ENCODE assay signal across 10 mouse cellular contexts in genomic region chr13:100776710-100777109, GRCm38 (mm10). TPM values are rescaled to one million over a fixed set of nuclear protein-coding genes. Genes with fewer than 3 reads are reported as not detected.
A peak's percentile ranks its signal among the peaks of the same experiment; 100 is the strongest.
DNase-seq lines count a peak whose midpoint lies in the region; ATAC-seq and TF ChIP-seq lines count a peak whose summit lies in the region.
"Had no signal": no experiment of that assay in that cellular context is flagged by ENCODE, and none has a peak within 500 bp of the region (broad histone marks: within the 10 kb centered on the region; RNA-seq: fewer than 3 reads in every experiment).

No protein-coding gene starts in this region.

- no peak overlapping the region for H3K9ac ChIP-seq in intestine, embryonic 14.5 days (ENCODE audit: low read length)
- H3K9ac ChIP-seq in intestine, postnatal 0 days (ENCODE audit: low read depth, low read length), result no peak overlapping the region
- H3K9ac ChIP-seq in ES-Bruce4 (ENCODE audit: low read depth, poor library complexity, severe bottlenecking), result no peak overlapping the region
- 0 out of 2 replicates have a peak overlapping the region, but pooled peaks have one; percentile 87 for H3K9ac ChIP-seq in embryonic facial prominence, embryonic 13.5 days
- no peak overlapping the region for H3K9ac ChIP-seq in liver, embryonic 16.5 days (ENCODE audit: low read depth, low read length)

- H3K27me3 ChIP-seq in intestine, embryonic 14.5 days (replicated peaks; ENCODE audit: control insufficient read depth, insufficient read depth, low read length), result no peaks in the 10 kb centered on the region
- H3K27me3 ChIP-seq in intestine, postnatal 0 days (replicated peaks; ENCODE audit: control insufficient read depth, insufficient read depth, low read length), result no peaks in the 10 kb centered on the region
- no peaks in the 10 kb centered on the region for H3K27me3 ChIP-seq in ES-Bruce4 (ENCODE audit: control insufficient read depth, insufficient read depth, low read length, poor library complexity, severe bottlenecking)
- no peaks in the 10 kb centered on the region for H3K27me3 ChIP-seq in embryonic facial prominence, embryonic 13.5 days
- H3K27me3 ChIP-seq in liver, embryonic 16.5 days (ENCODE audit: control insufficient read depth, insufficient read depth, low read depth, low read length), result no peaks in the 10 kb centered on the region

- no peak for TF ChIP-seq EP300 in ES-Bruce4 (IDR thresholded peaks at IDR 0.05; ENCODE audit: insufficient read depth, low read depth, low read length)

- H3K27ac ChIP-seq in intestine, embryonic 14.5 days (ENCODE audit: low read depth), result no peak overlapping the region
- H3K27ac ChIP-seq in intestine, postnatal 0 days (ENCODE audit: low read depth, low read length), result no peak overlapping the region
- peak overlapping the region; percentile 39; the same call in 1 of the 2 replicates for H3K27ac ChIP-seq in ES-Bruce4 (ENCODE audit: insufficient read depth, low read length)
- no peak overlapping the region for H3K27ac ChIP-seq in embryonic facial prominence, embryonic 13.5 days
- H3K27ac ChIP-seq in liver, embryonic 16.5 days (ENCODE audit: low read length), result peak overlapping the region; percentile 88

- H3K4me1 ChIP-seq in intestine, embryonic 14.5 days (replicated peaks; ENCODE audit: control insufficient read depth, insufficient read depth, low read length), result peaks cover 13% of the 10 kb centered on the region
- no peaks in the 10 kb centered on the region for H3K4me1 ChIP-seq in intestine, postnatal 0 days (replicated peaks; ENCODE audit: control insufficient read depth, insufficient read depth, low read length)
- H3K4me1 ChIP-seq in ES-Bruce4 (ENCODE audit: control insufficient read depth, insufficient read depth, low read length), result no peaks in the 10 kb centered on the region
- H3K4me1 ChIP-seq in embryonic facial prominence, embryonic 13.5 days, result peaks cover 18% of the 10 kb centered on the region
- peaks cover 46% of the 10 kb centered on the region for H3K4me1 ChIP-seq in liver, embryonic 16.5 days (ENCODE audit: control insufficient read depth, low read depth, low read length)

- H3K36me3 ChIP-seq in intestine, embryonic 14.5 days (ENCODE audit: control insufficient read depth, insufficient read depth, low read length), result peaks cover 40% of the 10 kb centered on the region
- peaks cover 12% of the 10 kb centered on the region; the same call in 1 of the 2 replicates for H3K36me3 ChIP-seq in intestine, postnatal 0 days (ENCODE audit: control insufficient read depth, insufficient read depth)
- peaks cover 48% of the 10 kb centered on the region for H3K36me3 ChIP-seq in ES-Bruce4 (ENCODE audit: control insufficient read depth, insufficient read depth, low read length, poor library complexity, severe bottlenecking)
- peaks cover 25% of the 10 kb centered on the region for H3K36me3 ChIP-seq in embryonic facial prominence, embryonic 13.5 days
- H3K36me3 ChIP-seq in liver, embryonic 16.5 days (ENCODE audit: control insufficient read depth, insufficient read depth), result peaks cover 28% of the 10 kb centered on the region

- H3K4me3 ChIP-seq in intestine, embryonic 14.5 days (ENCODE audit: low read depth, low read length), result no peak overlapping the region
- no peak overlapping the region for H3K4me3 ChIP-seq in intestine, postnatal 0 days (ENCODE audit: low read depth, low read length)
- H3K4me3 ChIP-seq in ES-Bruce4 (ENCODE audit: low read depth, low read length), result no peak overlapping the region
- no peak overlapping the region for H3K4me3 ChIP-seq in embryonic facial prominence, embryonic 13.5 days
- no peak overlapping the region for H3K4me3 ChIP-seq in liver, embryonic 16.5 days (ENCODE audit: low read depth, low read length)

- H3K9me3 ChIP-seq in intestine, embryonic 14.5 days (ENCODE audit: control insufficient read depth, low read length), result no peaks in the 10 kb centered on the region
- H3K9me3 ChIP-seq in intestine, postnatal 0 days (ENCODE audit: control insufficient read depth), result no peaks in the 10 kb centered on the region
- H3K9me3 ChIP-seq in ES-Bruce4 (replicated peaks; ENCODE audit: control insufficient read depth, insufficient read depth, low read length, poor library complexity, severe bottlenecking), result no peaks in the 10 kb centered on the region
- no peaks in the 10 kb centered on the region for H3K9me3 ChIP-seq in embryonic facial prominence, embryonic 13.5 days
- H3K9me3 ChIP-seq in liver, embryonic 16.5 days (replicated peaks; ENCODE audit: control insufficient read depth, low read length), result no peaks in the 10 kb centered on the region

- no peak for TF ChIP-seq POLR2A in ES-Bruce4 (IDR thresholded peaks at IDR 0.05; ENCODE audit: insufficient read depth, low read length)

- 63% methylated on average over 6 of the region's 6 CpGs for WGBS in intestine, embryonic 14.5 days
- 65% methylated on average over 6 of the region's 6 CpGs for WGBS in intestine, postnatal 0 days
- 62% methylated on average over 6 of the region's 6 CpGs for WGBS in embryonic facial prominence, embryonic 13.5 days
- WGBS in liver, embryonic 16.5 days (ENCODE audit: insufficient replicate concordance), result 52% methylated on average over 6 of the region's 6 CpGs

- H3K4me2 ChIP-seq in intestine, embryonic 14.5 days (ENCODE audit: low read length), result peak overlapping the region; percentile 97; the same call in 1 of the 2 replicates
- H3K4me2 ChIP-seq in intestine, postnatal 0 days (replicated peaks; ENCODE audit: low read depth), result no peak overlapping the region
- peak overlapping the region; percentile 97; the same call in 1 of the 2 replicates for H3K4me2 ChIP-seq in embryonic facial prominence, embryonic 13.5 days
- H3K4me2 ChIP-seq in liver, embryonic 16.5 days (ENCODE audit: low read depth, low read length), result peak overlapping the region; percentile 92; the same call in 1 of the 2 replicates

- no peak for DNase-seq in intestine, embryonic 14.5 days (ENCODE audit: low spot score)
- no peak for DNase-seq in Muller cell, postnatal 12 days (ENCODE audit: inconsistent ontology term)
- no peak for DNase-seq in ovary, postnatal 10 days (ENCODE audit: low spot score)
- DNase-seq: adrenal gland, adult 8-10 months; cerebellum, adult 11 months; thymus, postnatal 14 days had no signal

- no peak for TF ChIP-seq CTCF in intestine, postnatal 0 days (IDR thresholded peaks at IDR 0.05; ENCODE audit: low read depth)
- TF ChIP-seq CTCF in ES-Bruce4 (IDR thresholded peaks at IDR 0.05; ENCODE audit: low read depth, low read length), result no peak

- ATAC-seq in intestine, embryonic 14.5 days (replicated peaks; ENCODE audit: low FRiP score, low TSS enrichment, low read depth), result no peak
- ATAC-seq in intestine, postnatal 0 days, result no peak
- ATAC-seq in embryonic facial prominence, embryonic 13.5 days (ENCODE audit: insufficient number of reproducible peaks, insufficient read depth, low FRiP score, low TSS enrichment, low read depth), result no peak
- ATAC-seq in liver, embryonic 16.5 days (ENCODE audit: low read depth), result no peak

RNA-seq across cellular contexts. Expression of gene Cenph, which starts 1.0 kb away (rescaled TPM):
- 35.7 and 39.0 TPM in 2 replicates for polyA plus RNA-seq in intestine, embryonic 14.5 days (2014; fragmentation: Nextera tagmentation; extraction: Ambion mirVana)
- 9.5 and 10.4 TPM in 2 replicates for polyA plus RNA-seq in intestine, postnatal 0 days (2015; fragmentation: Nextera tagmentation; extraction: Ambion mirVana)
- 52.4 and 58.8 TPM in 2 replicates for polyA plus RNA-seq in ES-Bruce4 (2011; ENCODE audit: insufficient read depth, insufficient read length, low read depth, missing spikeins)
- polyA plus RNA-seq in embryonic facial prominence, embryonic 13.5 days (2015; fragmentation: Nextera tagmentation; extraction: Ambion mirVana), result 43.7 and 44.6 TPM in 2 replicates
- 24.0 and 24.2 TPM in 2 replicates for polyA plus RNA-seq in liver, embryonic 16.5 days (2015; fragmentation: Nextera tagmentation; extraction: Ambion mirVana)

RNA-seq across cellular contexts. Expression of gene Ccnb1, which starts 9.7 kb away (rescaled TPM):
- polyA plus RNA-seq in intestine, embryonic 14.5 days (2014; fragmentation: Nextera tagmentation; extraction: Ambion mirVana), result 242 and 267 TPM in 2 replicates
- 30.3 and 41.3 TPM in 2 replicates for polyA plus RNA-seq in intestine, postnatal 0 days (2015; fragmentation: Nextera tagmentation; extraction: Ambion mirVana)
- 632 and 669 TPM in 2 replicates for polyA plus RNA-seq in ES-Bruce4 (2011; ENCODE audit: insufficient read depth, insufficient read length, low read depth, missing spikeins)
- 232 and 240 TPM in 2 replicates for polyA plus RNA-seq in embryonic facial prominence, embryonic 13.5 days (2015; fragmentation: Nextera tagmentation; extraction: Ambion mirVana)
- 186 and 211 TPM in 2 replicates for polyA plus RNA-seq in liver, embryonic 16.5 days (2015; fragmentation: Nextera tagmentation; extraction: Ambion mirVana)

RNA-seq across cellular contexts. Expression of gene Mrps36, which starts 32.3 kb away (rescaled TPM):
- 199 and 219 TPM in 2 replicates for polyA plus RNA-seq in intestine, embryonic 14.5 days (2014; fragmentation: Nextera tagmentation; extraction: Ambion mirVana)
- 406 and 410 TPM in 2 replicates for polyA plus RNA-seq in intestine, postnatal 0 days (2015; fragmentation: Nextera tagmentation; extraction: Ambion mirVana)
- 108 and 110 TPM in 2 replicates for polyA plus RNA-seq in ES-Bruce4 (2011; ENCODE audit: insufficient read depth, insufficient read length, low read depth, missing spikeins)
- 123 and 141 TPM in 2 replicates for polyA plus RNA-seq in embryonic facial prominence, embryonic 13.5 days (2015; fragmentation: Nextera tagmentation; extraction: Ambion mirVana)
- 92.4 and 98.8 TPM in 2 replicates for polyA plus RNA-seq in liver, embryonic 16.5 days (2015; fragmentation: Nextera tagmentation; extraction: Ambion mirVana)

RNA-seq across cellular contexts. Expression of gene Cdk7, which starts 46.0 kb away (rescaled TPM):
- polyA plus RNA-seq in intestine, embryonic 14.5 days (2014; fragmentation: Nextera tagmentation; extraction: Ambion mirVana), result 79.3 and 87.3 TPM in 2 replicates
- polyA plus RNA-seq in intestine, postnatal 0 days (2015; fragmentation: Nextera tagmentation; extraction: Ambion mirVana), result 44.3 and 47.3 TPM in 2 replicates
- 93.2 and 102 TPM in 2 replicates for polyA plus RNA-seq in ES-Bruce4 (2011; ENCODE audit: insufficient read depth, insufficient read length, low read depth, missing spikeins)
- polyA plus RNA-seq in embryonic facial prominence, embryonic 13.5 days (2015; fragmentation: Nextera tagmentation; extraction: Ambion mirVana), result 91.7 and 98.8 TPM in 2 replicates
- 28.7 and 31.4 TPM in 2 replicates for polyA plus RNA-seq in liver, embryonic 16.5 days (2015; fragmentation: Nextera tagmentation; extraction: Ambion mirVana)

RNA-seq across cellular contexts. Expression of gene Slc30a5, which starts 56.5 kb away (rescaled TPM):
- polyA plus RNA-seq in intestine, embryonic 14.5 days (2014; fragmentation: Nextera tagmentation; extraction: Ambion mirVana), result 62.8 and 65.4 TPM in 2 replicates
- 52.9 and 55.7 TPM in 2 replicates for polyA plus RNA-seq in intestine, postnatal 0 days (2015; fragmentation: Nextera tagmentation; extraction: Ambion mirVana)
- polyA plus RNA-seq in ES-Bruce4 (2011; ENCODE audit: insufficient read depth, insufficient read length, low read depth, missing spikeins), result 52.6 and 54.5 TPM in 2 replicates
- polyA plus RNA-seq in embryonic facial prominence, embryonic 13.5 days (2015; fragmentation: Nextera tagmentation; extraction: Ambion mirVana), result 50.6 and 54.5 TPM in 2 replicates
- 21.2 and 22.3 TPM in 2 replicates for polyA plus RNA-seq in liver, embryonic 16.5 days (2015; fragmentation: Nextera tagmentation; extraction: Ambion mirVana)

Comparison
In these comparisons a context has a peak if more than half of its experiments do, and no peak if none do; other contexts are left out.
1. H3K27ac ChIP-seq: peak in ES-Bruce4 (single experiment) and liver, embryonic 16.5 days (single experiment); none in intestine, embryonic 14.5 days (single experiment), intestine, postnatal 0 days (single experiment) and embryonic facial prominence, embryonic 13.5 days (single experiment).